Comparison of ENCODE assay signal across 8 mouse cellular contexts in genomic region chr6:128104712-128105324, GRCm38 (mm10). TPM values are rescaled to one million over a fixed set of nuclear protein-coding genes. Genes with fewer than 3 reads are reported as not detected.
A peak's percentile ranks its signal among the peaks of the same experiment; 100 is the strongest.
DNase-seq lines count a peak whose midpoint lies in the region; ATAC-seq and TF ChIP-seq lines count a peak whose summit lies in the region.

No protein-coding gene starts in this region.

- H3K9me3 ChIP-seq in heart, embryonic 12.5 days (replicated peaks): no peaks in the 10 kb centered on the region

- H3K27me3 ChIP-seq in heart, embryonic 12.5 days (replicated peaks): no peaks in the 10 kb centered on the region

- TF ChIP-seq CTCF in lung, adult 2 months (IDR thresholded peaks at IDR 0.05; ENCODE audit: insufficient read depth, low read length): no peak

- no peak for DNase-seq in heart, adult 11 months
- DNase-seq in ZHBTc4 (ENCODE audit: low read depth, low spot score) (peak; percentile 61), MN1 (ENCODE audit: low spot score) (no peak)
- peak; percentile 85 for DNase-seq in kidney, adult 11 months
- DNase-seq in lung, adult 2 months: peak; percentile 68
- no peak for DNase-seq in embryo, embryonic 10 days (ENCODE audit: low spot score)
- no peak for DNase-seq in embryo, embryonic 9.5 days (ENCODE audit: extremely low spot score)

- peak overlapping the region; percentile 37; the same call in 1 of the 2 replicates for H3K27ac ChIP-seq in heart, embryonic 12.5 days (ENCODE audit: poor library complexity, severe bottlenecking)

- peak overlapping the region; percentile 11; the same call in 1 of the 2 replicates for H3K9ac ChIP-seq in heart, embryonic 12.5 days

- no peaks in the 10 kb centered on the region for H3K36me3 ChIP-seq in heart, embryonic 12.5 days

- peaks cover 71% of the 10 kb centered on the region for H3K4me1 ChIP-seq in heart, embryonic 12.5 days (replicated peaks)
- H3K4me1 ChIP-seq in lung, adult 2 months (ENCODE audit: control insufficient read depth, insufficient read depth, low read length): peaks cover 63% of the 10 kb centered on the region

- H3K4me2 ChIP-seq in heart, embryonic 12.5 days: no peak overlapping the region

- no peak for ATAC-seq in heart, embryonic 12.5 days (ENCODE audit: insufficient number of reproducible peaks, low FRiP score)

- 69% methylated on average over 7 of the region's 7 CpGs for WGBS in heart, embryonic 12.5 days
- WGBS in lung, adult 2 months: 33% methylated on average over 7 of the region's 7 CpGs

- TF ChIP-seq POLR2A in lung, adult 2 months (IDR thresholded peaks at IDR 0.05; ENCODE audit: borderline replicate concordance, extremely low read depth, low read depth, low read length): no peak

- no peak overlapping the region for H3K4me3 ChIP-seq in heart, embryonic 12.5 days
- no peak overlapping the region for H3K4me3 ChIP-seq in lung, adult 2 months (replicated peaks; ENCODE audit: extremely low read depth, low read depth, low read length)

RNA-seq across cellular contexts. Expression of gene Tspan9, which starts 38.6 kb away (rescaled TPM):
- polyA plus RNA-seq in heart, embryonic 12.5 days (2016; fragmentation: Nextera tagmentation; extraction: Ambion mirVana): 172 and 183 TPM in 2 replicates
- 255 and 312 TPM in 2 replicates for polyA plus RNA-seq in lung, adult 2 months (2012; rRNA removed)

Comparison
In these comparisons a context has a peak if more than half of its experiments do, and no peak if none do; other contexts are left out.
1. DNase-seq: peak in ZHBTc4 (single experiment), kidney, adult 11 months (single experiment) and lung, adult 2 months (single experiment); none in heart, adult 11 months (single experiment), MN1 (single experiment), embryo, embryonic 10 days (single experiment) and embryo, embryonic 9.5 days (single experiment).